Mouse (Mus musculus): ENCODE data around the gene Uba52. TPM values are rescaled to one million over a fixed set of nuclear protein-coding genes. Genes with fewer than 3 reads are reported as not detected.

The Uba52 gene
- polyA plus RNA-seq, 1 experiment = 835 TPM

GRCm38 (mm10) chr8:70522592-70523403 lies 12.2 kb upstream of the Uba52 start:
- no peaks in the 10 kb centered on the region for H3K36me3 ChIP-seq (ENCODE audit: control insufficient read depth, insufficient read depth, low read length)
- peak overlapping the region; percentile 69 for H3K4me3 ChIP-seq (ENCODE audit: insufficient read depth, low read depth, low read length)
- TF ChIP-seq POLR2A (IDR thresholded peaks at IDR 0.05; ENCODE audit: low read depth, low read length) (peak; percentile 44), CTCF (conservative IDR thresholded peaks at IDR 0.05; ENCODE audit: insufficient read depth, insufficient read length, low read depth, low read length) (peak; percentile 59)
- H3K27ac ChIP-seq (ENCODE audit: insufficient read depth, low read depth, low read length) = peak overlapping the region; percentile 77
- peak; percentile 98 for DNase-seq
- no peaks in the 10 kb centered on the region for H3K27me3 ChIP-seq (replicated peaks; ENCODE audit: control insufficient read depth, insufficient read depth, low read length)
- WGBS = under 1% methylated on average over 51 of the region's 51 CpGs
- peaks cover 4% of the 10 kb centered on the region; the same call in 1 of the 2 replicates for H3K4me1 ChIP-seq (ENCODE audit: control insufficient read depth, insufficient read depth, low read length)

DNA sequence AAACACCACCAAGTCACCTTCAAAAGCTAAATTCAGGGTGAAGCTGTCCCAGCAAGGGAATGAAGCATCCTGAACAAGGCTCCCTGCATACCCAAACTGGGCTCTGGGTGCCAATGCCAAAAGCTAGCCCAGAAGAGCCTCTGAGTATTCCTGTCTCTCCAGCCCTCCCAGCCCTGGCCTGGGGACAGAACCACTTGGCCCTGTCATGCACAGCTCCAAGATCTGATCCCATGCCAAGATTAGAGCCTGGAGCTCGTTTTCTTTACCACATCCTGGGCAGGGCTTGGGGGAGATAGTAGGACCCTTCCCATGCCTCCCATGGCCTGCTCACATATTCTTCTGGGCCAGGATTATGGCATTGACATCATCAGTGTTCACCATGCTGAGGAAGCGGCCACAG lies 9.0 kb upstream of the Uba52 start:
- TF ChIP-seq CTCF (conservative IDR thresholded peaks at IDR 0.05; ENCODE audit: insufficient read depth, insufficient read length, low read depth, low read length) (no peak), POLR2A (IDR thresholded peaks at IDR 0.05; ENCODE audit: low read depth, low read length) (no peak)
- 64% methylated on average over 2 of the region's 2 CpGs for WGBS
- no peak for DNase-seq

DNA sequence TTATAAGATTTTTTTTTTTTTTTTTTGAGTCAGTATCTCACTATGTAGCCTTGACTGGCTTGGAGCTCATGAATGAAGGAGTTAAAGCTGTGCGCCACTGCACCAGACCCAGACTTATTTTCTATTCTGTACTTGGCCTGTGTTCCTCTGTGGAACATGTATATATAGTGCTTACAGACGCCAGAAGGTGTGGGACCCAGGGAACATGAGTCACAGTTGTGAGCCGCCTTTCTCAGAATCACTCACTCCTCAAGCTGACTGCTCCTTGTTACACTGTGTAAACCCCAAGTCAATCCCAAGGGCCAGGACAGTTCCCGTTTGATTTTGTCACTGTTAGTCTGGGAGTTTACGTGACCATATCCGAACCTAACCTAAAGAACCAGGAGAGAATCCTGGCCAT lies 8.4 kb upstream of the Uba52 start:
- Histone ChIP-seq H3K36me3 (ENCODE audit: control insufficient read depth, insufficient read depth, low read length) (no peaks in the 10 kb centered on the region), H3K27ac (ENCODE audit: insufficient read depth, low read depth, low read length) (no peak overlapping the region), H3K27me3 (replicated peaks; ENCODE audit: control insufficient read depth, insufficient read depth, low read length) (no peaks in the 10 kb centered on the region), H3K4me3 (ENCODE audit: insufficient read depth, low read depth, low read length) (no peak overlapping the region), H3K4me1 (ENCODE audit: control insufficient read depth, insufficient read depth, low read length) (no peaks in the 10 kb centered on the region; the same call in 1 of the 2 replicates)
- no peak for DNase-seq
- WGBS = 90% methylated on average over 6 of the region's 6 CpGs
- TF ChIP-seq POLR2A (IDR thresholded peaks at IDR 0.05; ENCODE audit: low read depth, low read length) (no peak), CTCF (conservative IDR thresholded peaks at IDR 0.05; ENCODE audit: insufficient read depth, insufficient read length, low read depth, low read length) (no peak)

More for the DNA sequence above, 9.0 kb upstream of the Uba52 start:
- no peak overlapping the region for H3K4me3 ChIP-seq (ENCODE audit: insufficient read depth, low read depth, low read length)
- H3K27ac ChIP-seq (ENCODE audit: insufficient read depth, low read depth, low read length) = no peak overlapping the region
- no peaks in the 10 kb centered on the region for H3K36me3 ChIP-seq (ENCODE audit: control insufficient read depth, insufficient read depth, low read length)
- no peaks in the 10 kb centered on the region for H3K27me3 ChIP-seq (replicated peaks; ENCODE audit: control insufficient read depth, insufficient read depth, low read length)
- H3K4me1 ChIP-seq (ENCODE audit: control insufficient read depth, insufficient read depth, low read length) = no peaks in the 10 kb centered on the region; the same call in 1 of the 2 replicates

GRCm38 (mm10) chr8:70517940-70518643 lies 7.5 kb upstream of the Uba52 start:
- Histone ChIP-seq H3K27me3 (replicated peaks; ENCODE audit: control insufficient read depth, insufficient read depth, low read length) (no peaks in the 10 kb centered on the region), H3K27ac (ENCODE audit: insufficient read depth, low read depth, low read length) (no peak overlapping the region), H3K4me3 (ENCODE audit: insufficient read depth, low read depth, low read length) (no peak overlapping the region), H3K4me1 (ENCODE audit: control insufficient read depth, insufficient read depth, low read length) (peaks cover 4% of the 10 kb centered on the region; the same call in 1 of the 2 replicates), H3K36me3 (ENCODE audit: control insufficient read depth, insufficient read depth, low read length) (no peaks in the 10 kb centered on the region)
- whole genome bisulfite sequencing = 64% methylated on average over 10 of the region's 10 CpGs
- TF ChIP-seq POLR2A (IDR thresholded peaks at IDR 0.05; ENCODE audit: low read depth, low read length) (no peak), CTCF (conservative IDR thresholded peaks at IDR 0.05; ENCODE audit: insufficient read depth, insufficient read length, low read depth, low read length) (no peak)
- DNase-seq = no peak

DNA sequence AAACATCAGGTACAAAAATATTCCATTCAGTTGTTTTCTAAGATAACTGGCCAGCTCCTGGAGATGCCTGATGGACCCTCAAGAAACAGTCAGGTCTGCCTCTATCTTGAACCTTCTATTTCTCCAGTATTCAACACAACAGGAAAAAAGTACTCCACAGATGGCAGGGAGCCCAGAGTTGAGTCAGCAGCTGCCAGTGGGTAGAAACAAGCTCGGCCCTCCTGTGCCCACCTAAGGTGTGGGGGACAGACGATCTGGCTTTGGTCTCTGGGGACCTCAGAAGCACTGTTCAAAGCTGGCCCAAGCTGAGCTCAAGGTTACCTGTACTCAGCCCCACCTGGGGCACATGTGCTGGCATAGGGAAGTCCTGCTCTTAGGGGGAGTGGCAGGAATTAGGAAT lies 2.8 kb upstream of the Uba52 start:
- Histone ChIP-seq H3K4me3 (ENCODE audit: insufficient read depth, low read depth, low read length) (no peak overlapping the region), H3K36me3 (ENCODE audit: control insufficient read depth, insufficient read depth, low read length) (no peaks in the 10 kb centered on the region), H3K27me3 (replicated peaks; ENCODE audit: control insufficient read depth, insufficient read depth, low read length) (no peaks in the 10 kb centered on the region), H3K27ac (ENCODE audit: insufficient read depth, low read depth, low read length) (no peak overlapping the region), H3K4me1 (ENCODE audit: control insufficient read depth, insufficient read depth, low read length) (peaks cover 12% of the 10 kb centered on the region)
- no peak for DNase-seq
- WGBS = 23% methylated on average over 2 of the region's 2 CpGs
- no peak for TF ChIP-seq POLR2A (IDR thresholded peaks at IDR 0.05; ENCODE audit: low read depth, low read length)
- no peak for TF ChIP-seq CTCF (conservative IDR thresholded peaks at IDR 0.05; ENCODE audit: insufficient read depth, insufficient read length, low read depth, low read length)

DNA sequence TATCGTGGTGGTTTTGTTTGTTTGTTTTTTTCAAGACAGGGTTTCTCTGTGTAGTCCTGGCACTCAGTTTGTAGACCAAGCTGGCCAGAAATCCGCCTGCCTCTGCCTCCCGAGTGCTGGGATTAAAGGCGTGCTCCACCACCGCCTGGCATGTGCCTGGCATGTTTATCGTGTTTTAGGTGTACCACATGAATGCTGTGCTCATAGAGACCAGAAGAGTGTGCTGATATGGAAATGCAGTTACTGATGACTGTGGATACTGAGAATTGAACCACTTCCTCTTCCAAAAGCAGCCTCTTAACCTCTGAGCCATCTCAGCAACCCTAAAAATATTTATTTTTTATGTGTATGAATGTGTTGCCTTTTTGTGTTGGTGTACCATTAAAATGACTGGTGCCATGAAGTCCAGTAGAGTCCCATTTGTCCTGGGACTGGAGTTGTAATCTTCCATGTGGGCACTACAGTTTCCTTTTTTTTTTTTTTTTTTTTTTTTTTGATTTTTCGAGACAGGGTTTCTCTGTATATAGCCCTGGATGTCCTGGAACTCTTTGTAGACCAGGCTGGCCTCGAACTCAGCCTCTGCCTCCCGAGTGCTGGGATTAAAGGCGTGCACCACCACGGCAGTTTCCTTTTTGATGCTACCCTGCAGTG lies 1.8 kb upstream of the Uba52 start:
- Histone ChIP-seq H3K27me3 (replicated peaks; ENCODE audit: control insufficient read depth, insufficient read depth, low read length) (no peaks in the 10 kb centered on the region), H3K27ac (ENCODE audit: insufficient read depth, low read depth, low read length) (no peak overlapping the region), H3K4me3 (ENCODE audit: insufficient read depth, low read depth, low read length) (no peak overlapping the region), H3K4me1 (ENCODE audit: control insufficient read depth, insufficient read depth, low read length) (peaks cover 12% of the 10 kb centered on the region), H3K36me3 (ENCODE audit: control insufficient read depth, insufficient read depth, low read length) (no peaks in the 10 kb centered on the region; the same call in 1 of the 2 replicates)
- no peak for DNase-seq
- 90% methylated on average over 11 of the region's 11 CpGs for WGBS
- TF ChIP-seq POLR2A (IDR thresholded peaks at IDR 0.05; ENCODE audit: low read depth, low read length) (no peak), CTCF (conservative IDR thresholded peaks at IDR 0.05; ENCODE audit: insufficient read depth, insufficient read length, low read depth, low read length) (no peak)

All from kidney, adult 2 months (tissue).